Mouse (Mus musculus) large intestine, adult 2 months (tissue): ENCODE results near the gene St6galnac6. TPM values are rescaled to one million over a fixed set of nuclear protein-coding genes. Genes with fewer than 3 reads are reported as not detected.

Source experiments
- DNase-seq: peaks from one replicate; pipeline ENCODE4 v3.0.0-alpha.2; 2012; ENCODE audit warnings: low read depth, low spot score
- WGBS: fragments of 180-500 bp; shearing (Covaris S2); methylation state at CpG from one replicate; pipeline ENCODE4 v1.1.7; 2018; 5-methylcytosine and 5-hydroxymethylcytosine counted together
- polyA plus RNA-seq: library from polyadenylated mRNA; depleted of rRNA; stranded (reverse); fragments of >200 nt; gene quantifications from 2 replicates; pipeline ENCODE4 v1.2.3, GENCODE M21; 2012

Gene St6galnac6
- polyA plus RNA-seq, 1 experiment: 16.3 TPM

DNA sequence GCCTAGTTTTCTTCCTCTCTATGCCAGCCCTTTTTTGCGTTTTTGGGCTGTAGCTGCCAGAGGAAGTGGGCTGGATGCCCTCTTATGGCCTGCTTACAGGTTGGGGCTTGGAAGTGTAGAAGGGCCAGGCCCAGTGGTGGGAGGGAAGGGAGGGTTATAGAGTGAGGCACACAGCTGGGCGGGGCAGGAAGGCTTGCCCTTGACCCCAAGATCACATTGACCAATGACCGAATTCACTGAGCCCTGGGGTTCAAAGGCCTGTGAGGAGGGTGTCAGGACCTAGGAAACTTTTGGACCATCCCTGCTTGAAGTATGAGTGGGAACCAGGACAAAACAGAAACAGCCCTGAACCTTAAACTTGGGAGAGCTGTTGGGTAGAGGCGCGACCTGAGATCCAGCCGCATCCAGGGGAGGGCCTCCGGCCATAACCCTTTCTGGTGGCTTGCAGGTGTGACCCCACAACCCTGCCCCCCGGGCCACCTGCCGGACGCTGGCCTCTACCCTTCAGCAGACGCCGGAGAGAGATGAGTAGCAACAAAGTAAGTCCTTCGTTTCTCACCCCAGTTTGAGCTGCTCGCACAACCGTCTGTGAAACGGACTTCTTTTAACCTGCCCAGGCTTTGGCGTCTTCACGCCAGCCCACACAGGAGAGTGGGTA is 9.4 kb downstream of the St6galnac6 start:
- no peak for DNase-seq
- WGBS: 60% methylated on average over 18 of the region's 18 CpGs

DNA sequence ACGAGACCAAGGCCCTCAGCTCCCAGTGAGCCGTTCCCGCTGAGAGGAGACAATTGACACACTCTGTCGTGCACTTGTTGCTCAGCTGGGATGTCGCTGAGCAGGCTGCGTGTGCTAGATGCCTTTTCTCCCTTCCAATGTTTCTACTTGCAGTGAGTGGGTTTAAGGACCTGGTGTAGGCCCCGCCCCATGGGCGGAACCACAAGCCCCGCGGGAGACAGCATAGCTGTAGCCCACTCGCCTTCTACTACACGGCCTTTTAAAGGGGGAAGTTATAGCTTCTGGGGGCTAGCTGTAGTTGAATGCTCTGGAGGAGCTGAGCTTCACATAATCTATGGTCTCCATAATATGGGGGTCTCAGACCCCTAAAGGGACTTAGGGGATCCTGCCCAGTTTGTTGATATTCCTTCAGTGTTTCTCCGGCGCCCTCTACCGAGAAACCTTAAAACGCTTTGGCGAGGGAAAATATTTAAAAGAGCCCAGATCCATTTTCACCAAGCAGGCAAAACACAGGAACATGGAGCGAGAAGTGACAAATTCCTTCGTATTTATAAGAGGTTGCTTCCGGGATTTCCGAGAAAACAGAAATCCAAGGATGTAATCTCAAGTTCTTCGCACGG is 11.2 kb downstream of the St6galnac6 start:
- WGBS: 23% methylated on average over 23 of the region's 23 CpGs
- no peak for DNase-seq

DNA sequence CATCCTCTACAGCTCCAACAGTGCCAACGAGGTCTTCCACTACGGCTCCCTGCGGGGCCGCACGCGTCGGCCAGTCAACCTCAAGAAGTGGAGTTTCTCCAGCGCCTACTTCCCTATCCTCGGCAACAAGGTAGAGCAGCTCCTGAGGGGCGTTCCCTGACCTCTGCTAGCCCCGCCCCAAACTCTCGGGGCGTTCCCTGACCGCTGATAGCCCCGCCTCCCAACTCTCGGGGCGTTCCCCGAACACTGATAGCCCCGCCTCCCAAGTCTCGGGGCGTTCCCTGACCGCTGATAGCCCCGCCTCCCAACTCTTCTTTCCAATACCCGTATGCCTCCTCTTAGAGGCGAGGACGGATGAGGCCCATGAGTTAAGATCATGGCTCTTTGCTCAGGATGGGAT is 12.8 kb downstream of the St6galnac6 start:
- no peak for DNase-seq
- WGBS: 79% methylated on average over 26 of the region's 26 CpGs

DNA sequence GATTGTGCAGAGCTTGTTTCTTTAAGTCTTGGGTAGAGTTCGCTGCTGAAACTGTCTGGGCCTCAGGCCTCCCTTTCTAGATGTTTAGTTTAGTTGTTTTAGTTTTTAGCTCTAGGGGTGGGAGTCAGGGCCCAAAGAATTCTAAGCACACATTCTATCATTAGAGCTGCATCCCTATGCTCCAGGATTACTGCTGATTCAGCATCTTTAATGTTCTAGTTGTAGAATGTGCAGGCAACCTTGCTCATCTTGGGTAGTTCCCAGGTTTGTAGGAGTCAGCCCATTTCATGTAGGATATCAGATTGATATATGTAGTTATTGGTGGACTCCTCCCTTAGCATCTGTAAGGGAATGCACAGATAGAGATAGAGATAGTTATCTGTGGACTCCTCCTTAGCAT is 17.6 kb downstream of the St6galnac6 start:
- DNase-seq: no peak
- 97% methylated on average over 1 of the region's 1 CpGs for WGBS

DNA sequence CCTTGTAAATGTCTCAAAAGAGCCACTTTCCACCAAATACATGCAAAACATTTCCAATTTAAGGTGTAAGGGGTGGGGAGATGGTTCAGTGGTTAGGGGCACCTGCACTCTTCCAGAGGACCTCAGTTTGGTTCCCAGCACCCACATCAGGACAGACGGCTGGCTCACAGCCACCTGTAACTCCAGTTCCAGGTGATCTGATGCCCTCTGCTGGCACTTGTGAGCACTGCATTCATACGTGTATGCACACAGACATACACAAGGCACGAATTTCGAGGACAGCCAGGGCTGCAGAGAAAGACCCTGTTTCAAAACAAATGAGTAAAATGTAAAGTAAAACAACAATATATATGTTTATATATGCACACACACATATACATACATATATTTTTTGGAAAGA is 18.1 kb downstream of the St6galnac6 start:
- WGBS: 90% methylated on average over 4 of the region's 4 CpGs
- no peak for DNase-seq

DNA sequence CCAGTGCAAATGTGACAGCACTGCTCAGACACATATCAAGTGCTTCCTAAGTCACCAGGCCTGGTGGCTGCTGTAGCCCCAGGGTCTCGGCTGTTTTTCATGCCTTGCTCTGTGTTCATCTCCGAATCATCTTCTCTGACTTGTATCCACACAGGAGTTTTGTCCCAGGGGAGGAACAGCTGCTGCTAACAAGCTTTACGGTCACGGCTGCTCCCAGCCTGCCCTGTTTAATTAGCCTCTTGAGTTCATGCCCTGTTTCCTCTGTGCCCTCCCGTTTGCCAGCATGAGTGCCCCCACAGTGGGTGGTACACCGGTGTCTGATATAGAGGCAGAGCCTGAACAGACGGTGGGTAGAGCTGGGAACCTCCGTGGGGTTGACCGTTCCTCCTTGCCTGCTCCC is 18.5 kb downstream of the St6galnac6 start:
- 76% methylated on average over 9 of the region's 9 CpGs for WGBS
- DNase-seq: no peak

DNA sequence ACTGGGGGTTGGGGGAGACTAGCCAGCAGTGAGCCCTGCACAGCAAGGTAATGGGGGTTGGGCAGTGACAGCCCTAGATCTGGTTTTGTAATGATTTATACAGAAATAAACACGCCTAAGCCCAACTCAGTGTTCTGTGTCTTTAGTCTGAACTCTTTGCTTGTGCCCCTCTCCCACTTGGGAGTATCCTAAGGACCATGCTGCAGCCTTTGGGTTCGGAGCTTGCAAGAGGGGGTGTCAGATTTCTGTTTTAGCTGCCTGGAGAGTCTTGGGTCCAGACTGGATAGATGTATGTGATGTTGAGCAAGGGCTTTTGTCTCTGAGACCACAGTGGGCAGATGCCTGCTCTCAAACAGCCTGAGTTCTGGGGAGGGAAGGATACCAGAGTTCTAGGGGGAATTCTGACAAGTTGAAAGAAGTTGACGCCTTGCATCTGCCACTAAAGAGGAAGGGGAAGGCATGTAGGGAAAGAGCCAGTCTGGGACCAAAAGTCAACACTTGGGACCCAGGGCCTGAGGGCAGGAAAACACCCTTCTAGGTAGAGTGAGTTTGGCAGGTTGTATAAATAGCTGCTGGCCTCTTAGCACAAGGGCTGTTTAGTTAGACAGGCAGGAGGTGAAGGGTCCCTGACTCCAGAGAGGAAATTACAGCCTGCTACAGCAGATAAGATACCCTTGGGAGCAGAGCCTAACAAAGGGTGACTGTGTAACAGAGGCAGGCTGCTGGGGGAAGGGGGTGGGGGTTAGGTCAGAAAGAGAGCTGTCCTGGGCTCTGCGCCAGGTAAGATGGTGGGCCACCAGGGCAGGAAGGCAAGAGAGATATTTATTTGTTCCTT is 21.4 kb downstream of the St6galnac6 start:
- no peak for DNase-seq
- WGBS: 56% methylated on average over 4 of the region's 4 CpGs

DNA sequence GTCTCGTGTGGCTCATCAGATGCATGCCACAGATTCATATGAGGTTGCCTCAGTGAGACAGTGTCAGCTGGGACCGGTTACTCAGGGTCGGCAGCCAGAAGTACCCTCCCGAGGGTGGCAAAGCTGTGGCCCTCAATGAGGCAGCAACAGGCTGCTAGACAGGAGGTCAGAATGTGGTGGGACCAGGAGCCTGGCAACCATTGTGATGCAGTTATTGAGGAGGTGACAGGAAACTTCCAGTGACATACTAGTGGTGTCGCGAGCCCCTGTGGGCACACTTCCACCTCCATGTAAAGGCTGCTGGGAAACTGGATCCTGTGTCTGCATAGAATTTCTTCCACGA is 22.0 kb downstream of the St6galnac6 start, which contains the start of gene Ak1:
Ak1 (plus strand) TSS at position 242 of the 343 bp plus-strand sequence.
- 38% methylated on average over 7 of the region's 7 CpGs for WGBS
- DNase-seq: no peak

DNA sequence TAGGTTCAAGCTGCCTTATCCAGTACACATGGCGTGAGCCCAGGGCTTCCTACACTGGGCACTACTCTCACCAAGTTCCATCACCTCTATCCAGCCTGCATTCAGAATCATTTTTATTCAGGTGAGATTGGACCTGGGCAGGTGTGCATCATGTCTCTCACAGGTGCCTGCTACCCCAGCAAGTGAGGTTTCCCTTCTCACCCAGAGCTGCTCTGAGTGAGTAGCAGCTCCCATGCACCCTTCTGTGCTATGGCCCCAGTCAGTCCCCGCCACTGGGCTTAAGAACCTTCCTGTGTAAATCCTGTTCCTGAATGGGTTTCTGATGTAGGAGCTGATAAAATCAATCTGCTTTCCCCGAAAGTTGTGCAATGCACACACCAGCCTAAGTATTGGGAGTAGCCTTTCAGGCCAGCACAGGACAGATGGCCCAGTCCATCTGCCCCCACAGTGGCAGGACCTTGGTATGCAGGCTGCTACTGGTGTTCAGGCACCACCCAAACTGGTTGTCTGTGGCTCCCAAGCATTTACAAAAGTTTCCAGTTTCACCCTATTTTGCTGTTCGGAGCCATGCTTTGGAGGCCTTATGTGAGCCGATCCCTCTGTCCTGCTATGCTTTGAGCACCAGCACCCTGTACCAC is 24.7 kb downstream of the St6galnac6 start:
- WGBS: 81% methylated on average over 5 of the region's 5 CpGs
- DNase-seq: no peak

DNA sequence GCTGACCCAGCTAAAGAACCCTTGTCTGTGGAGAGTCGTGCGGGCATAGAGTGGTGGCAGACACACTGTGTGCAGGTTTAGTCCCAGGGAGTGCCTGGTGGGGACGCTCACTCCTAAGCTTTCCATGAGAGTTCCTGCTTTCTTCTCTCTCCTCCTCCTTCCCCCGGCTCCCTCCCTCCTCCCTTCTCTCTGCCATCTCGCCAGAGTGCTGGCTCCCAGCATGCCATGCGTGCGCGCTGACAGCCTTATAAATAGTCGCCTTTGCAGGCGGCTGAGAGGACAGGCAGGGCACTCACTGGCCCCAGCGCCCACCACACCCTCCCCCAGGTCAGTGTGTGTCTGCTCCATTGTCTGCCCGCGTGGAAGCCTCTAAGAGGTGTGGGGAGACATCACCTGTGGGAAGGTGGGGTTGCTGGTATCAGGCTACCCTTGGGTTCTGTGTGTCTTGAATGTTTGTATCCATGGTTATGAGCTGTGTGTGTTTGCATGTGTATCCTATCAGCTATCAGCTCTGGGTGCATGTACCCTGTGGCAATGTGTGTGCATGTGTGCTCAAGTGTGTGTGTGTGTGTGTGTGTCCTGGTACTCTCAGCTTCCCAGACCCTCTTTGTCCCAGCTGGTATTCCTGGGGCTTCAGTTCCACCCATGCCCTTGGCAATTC is 25.8 kb downstream of the St6galnac6 start:
- DNase-seq: no peak
- 6% methylated on average over 13 of the region's 13 CpGs for WGBS

DNA sequence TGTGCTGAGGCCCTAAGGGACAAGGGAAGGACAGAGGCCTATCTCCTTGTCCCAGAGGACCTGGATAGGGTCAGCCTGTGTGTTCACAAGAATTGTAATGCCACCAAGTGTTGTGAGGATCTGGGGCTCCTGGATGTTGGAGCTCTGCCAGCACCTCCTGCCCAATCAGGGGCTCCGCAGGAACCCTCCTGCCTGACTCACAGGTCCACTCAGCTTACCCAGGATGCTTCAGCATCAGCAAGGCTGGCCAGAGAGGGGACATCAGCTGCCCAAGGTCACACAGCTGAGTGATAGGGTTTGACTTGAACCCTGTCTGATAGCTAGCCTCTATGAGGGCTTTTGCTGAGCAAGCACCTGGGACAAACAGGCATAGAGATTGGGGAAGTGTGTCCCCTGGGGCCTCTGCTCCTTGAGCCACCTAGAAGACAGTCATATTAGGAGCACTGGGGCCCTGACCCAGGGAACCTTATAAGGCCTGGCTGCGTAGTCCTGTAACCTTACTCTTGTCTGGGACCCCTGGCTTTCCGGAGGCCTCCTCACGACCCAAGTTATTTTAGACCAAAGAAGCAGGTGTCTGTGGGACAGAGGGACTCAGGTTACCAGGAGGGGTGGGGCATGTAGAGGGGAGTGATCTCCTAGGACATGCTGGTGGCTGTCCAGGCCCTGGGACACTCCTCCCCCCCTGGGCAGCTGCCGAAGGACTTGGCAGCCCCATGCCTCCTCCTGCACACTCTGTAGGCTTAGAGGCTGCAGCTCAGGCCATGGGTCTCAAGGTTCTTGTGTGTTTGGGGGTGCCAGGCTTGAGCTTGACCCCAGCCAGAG is 26.6 kb downstream of the St6galnac6 start:
- no peak for DNase-seq
- WGBS: 60% methylated on average over 5 of the region's 5 CpGs

DNA sequence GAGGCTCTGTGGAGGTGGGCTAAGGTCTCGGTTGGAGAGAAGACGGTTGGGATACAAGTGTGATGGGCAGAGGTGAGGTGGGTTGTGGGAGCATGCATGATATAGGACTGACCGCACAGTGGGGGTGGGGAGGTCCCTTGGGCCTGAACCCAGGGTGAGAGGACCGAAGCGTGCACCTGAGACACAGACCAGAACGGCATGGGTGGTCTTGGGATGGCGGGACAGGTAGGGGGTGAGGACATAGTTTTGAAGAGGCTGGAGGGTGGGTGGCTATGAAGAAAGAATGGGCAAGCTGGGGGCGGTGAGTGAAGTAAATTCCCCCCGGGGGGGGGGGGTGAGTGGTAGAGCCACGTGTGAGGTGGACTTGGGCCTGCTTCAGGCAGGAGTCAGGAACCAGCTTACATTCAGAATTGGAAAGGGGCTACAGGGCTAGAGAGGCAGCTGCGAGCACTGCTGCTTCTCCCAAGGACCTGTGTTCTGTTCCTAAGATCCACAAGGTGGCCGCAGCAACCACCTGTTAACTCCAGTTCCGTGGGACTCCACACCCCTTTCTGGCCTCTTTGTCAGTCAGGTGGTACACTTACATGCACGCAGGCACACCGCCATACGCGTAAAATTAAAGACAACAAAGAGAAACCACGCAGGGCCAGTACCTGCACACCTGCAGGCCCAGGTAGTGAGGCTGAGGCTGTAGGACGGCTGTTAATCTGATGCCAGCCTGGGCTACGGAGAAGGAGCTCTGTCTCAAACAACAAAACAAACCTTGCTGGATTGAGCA is 27.9 kb downstream of the St6galnac6 start:
- 60% methylated on average over 20 of the region's 20 CpGs for WGBS

DNA sequence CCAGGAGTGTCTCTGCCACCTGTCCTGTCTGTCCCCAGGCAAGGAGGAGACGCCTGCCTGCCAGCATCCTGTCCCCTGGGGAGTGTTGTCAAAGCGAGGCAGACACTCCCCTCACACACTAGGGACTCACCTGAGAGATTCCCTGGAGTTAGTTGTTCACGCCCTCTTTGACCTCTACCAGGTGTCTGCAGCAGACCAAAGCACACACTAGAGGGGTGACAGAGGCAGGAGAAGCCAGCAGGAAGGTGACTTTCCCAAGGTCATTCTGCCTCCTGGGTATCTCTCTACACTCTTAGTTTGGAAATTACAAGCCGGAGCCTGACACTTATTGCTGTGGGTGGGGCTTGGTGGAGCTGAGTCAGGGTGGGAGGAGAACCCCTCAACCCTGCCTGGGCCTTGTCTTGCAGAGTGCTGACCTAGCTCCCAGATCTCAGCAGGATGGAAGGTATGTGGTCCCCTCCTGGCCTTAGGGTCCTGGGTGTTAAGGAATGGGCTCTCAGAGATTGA is 28.6 kb downstream of the St6galnac6 start:
- DNase-seq: no peak
- 32% methylated on average over 4 of the region's 4 CpGs for WGBS

More for the DNA sequence above, 27.9 kb downstream of the St6galnac6 start:
- DNase-seq: no peak

DNA sequence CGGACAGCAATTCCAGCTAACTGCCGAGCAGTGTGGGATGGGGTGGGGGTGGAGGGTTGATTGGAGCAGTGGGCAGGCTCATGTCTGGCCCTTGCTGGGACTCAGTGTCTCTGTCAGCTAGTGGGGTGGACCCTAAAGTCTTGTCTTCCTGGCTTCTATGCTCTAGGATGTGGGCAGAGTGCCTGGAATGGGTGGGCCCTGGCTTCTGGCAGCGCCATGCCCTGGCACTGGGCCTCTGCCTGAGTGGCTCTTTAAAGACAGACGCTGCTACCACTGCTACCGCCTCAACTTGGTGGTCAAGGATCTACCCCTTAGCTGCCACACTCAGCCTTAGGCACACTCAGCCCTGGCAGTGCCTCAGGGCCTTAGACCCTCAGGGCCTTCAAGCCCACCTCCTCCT is 29.2 kb downstream of the St6galnac6 start:
- DNase-seq: no peak
- 26% methylated on average over 5 of the region's 5 CpGs for WGBS

DNA sequence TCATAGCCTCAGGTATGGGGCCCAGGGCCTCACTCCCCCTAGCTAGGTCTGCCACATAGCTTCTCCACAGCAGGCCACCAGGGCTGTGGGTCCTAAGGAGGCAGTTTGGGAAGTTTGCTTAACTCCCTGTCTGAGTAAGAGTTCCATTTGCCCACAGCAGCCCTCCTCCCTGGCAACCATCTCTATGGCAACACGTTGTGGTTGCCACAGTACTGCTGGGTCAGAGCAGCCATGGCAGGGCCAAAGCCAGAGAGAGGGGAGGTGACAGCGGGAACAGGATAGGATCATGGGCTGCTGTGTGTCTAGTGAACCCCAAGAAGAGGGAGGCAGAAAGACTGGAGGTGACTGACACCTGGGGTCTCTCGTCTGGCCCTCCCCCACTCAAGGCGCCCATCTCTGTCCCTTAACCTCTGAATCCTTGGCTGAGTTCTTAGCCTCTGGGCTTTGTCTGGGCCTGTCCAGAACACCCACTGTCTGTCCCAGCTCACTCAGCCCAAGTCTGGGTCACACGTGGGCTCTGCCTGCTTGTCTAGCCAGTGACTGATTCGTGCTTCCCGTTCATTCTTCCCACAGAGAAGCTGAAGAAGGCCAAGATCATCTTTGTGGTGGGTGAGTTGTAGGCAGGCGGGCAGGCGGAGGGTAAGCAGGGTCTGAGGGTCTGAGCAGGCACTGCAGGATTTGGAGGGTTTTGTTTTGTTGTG is 29.9 kb downstream of the St6galnac6 start:
- DNase-seq: no peak
- 71% methylated on average over 9 of the region's 9 CpGs for WGBS

DNA sequence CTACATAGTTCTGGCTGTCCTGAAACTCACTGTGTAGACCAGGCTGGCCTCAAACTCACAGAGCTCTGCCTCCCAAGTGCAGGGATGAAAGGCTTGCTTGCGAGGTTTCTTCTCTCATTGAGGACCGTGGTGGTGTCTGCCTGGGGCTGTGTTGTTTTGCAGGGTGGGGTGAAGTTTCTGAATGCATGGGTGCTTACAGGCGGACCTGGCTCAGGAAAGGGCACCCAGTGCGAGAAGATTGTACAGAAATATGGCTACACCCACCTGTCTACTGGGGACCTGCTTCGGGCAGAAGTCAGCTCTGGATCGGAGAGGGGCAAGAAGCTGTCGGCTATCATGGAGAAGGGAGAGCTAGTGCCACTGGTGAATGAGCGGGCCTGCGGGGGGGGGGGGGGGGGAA is 30.5 kb downstream of the St6galnac6 start:
- 87% methylated on average over 9 of the region's 9 CpGs for WGBS
- DNase-seq: no peak

DNA sequence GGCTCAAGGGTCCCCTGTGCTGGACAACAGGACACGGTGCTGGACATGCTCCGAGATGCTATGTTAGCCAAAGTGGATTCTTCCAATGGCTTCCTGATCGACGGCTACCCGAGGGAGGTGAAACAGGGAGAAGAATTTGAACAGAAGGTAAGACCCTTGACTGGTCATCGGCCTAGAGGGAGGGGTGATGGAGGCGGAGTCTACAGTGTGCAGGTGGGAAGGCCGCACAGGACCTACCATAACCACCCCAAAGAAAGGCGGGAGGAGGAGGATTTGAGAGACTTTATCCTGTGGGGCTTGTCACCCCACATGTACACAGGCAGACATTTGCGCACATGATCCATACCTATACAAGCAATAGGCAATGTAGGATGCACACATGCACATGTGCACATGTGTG is 31.5 kb downstream of the St6galnac6 start:
- 89% methylated on average over 10 of the region's 10 CpGs for WGBS

More for the DNA sequence above, 31.5 kb downstream of the St6galnac6 start:
- DNase-seq: no peak
